Mouse (Mus musculus): Measurements from ENCODE around the gene Fam129c.

The Fam129c gene

GRCm38 (mm10) chr8:71597451-71597850, at the start of gene Fam129c:
Gene Fam129c (plus strand): TSS chr8:71597648.
- DNase-seq (ENCODE audit: low spot score), result no peak

GRCm38 (mm10) chr8:71550754-71551153, 46.7 kb upstream of the Fam129c start:
- no peak for DNase-seq (ENCODE audit: low spot score)

GRCm38 (mm10) chr8:71552770-71553169, 44.7 kb upstream of the Fam129c start:
- DNase-seq (ENCODE audit: low spot score), result no peak

- no peak for DNase-seq (ENCODE audit: low spot score)
Measured at GRCm38 (mm10) chr8:71554001-71554400, 43.4 kb upstream of the Fam129c start.

- DNase-seq (ENCODE audit: low spot score), result no peak
Measured at GRCm38 (mm10) chr8:71554644-71555043, 42.8 kb upstream of the Fam129c start.

- peak; percentile 55 for DNase-seq (ENCODE audit: low spot score)
Measured at GRCm38 (mm10) chr8:71558071-71558957, 39.1 kb upstream of the Fam129c start, which contains the start of gene Tmem221. Gene Tmem221 (minus strand): TSS chr8:71558871.

- DNase-seq (ENCODE audit: low spot score), result peak; percentile 84
Measured at GRCm38 (mm10) chr8:71558958-71559690, 38.3 kb upstream of the Fam129c start.

GRCm38 (mm10) chr8:71560071-71560470, 37.4 kb upstream of the Fam129c start:
- DNase-seq (ENCODE audit: low spot score), result no peak

- no peak for DNase-seq (ENCODE audit: low spot score)
Measured at GRCm38 (mm10) chr8:71560765-71561164, 36.7 kb upstream of the Fam129c start.

GRCm38 (mm10) chr8:71561401-71561800, 36.0 kb upstream of the Fam129c start:
- peak; percentile 66 for DNase-seq (ENCODE audit: low spot score)

GRCm38 (mm10) chr8:71562751-71563150, 34.7 kb upstream of the Fam129c start:
- peak; percentile 89 for DNase-seq (ENCODE audit: low spot score)

GRCm38 (mm10) chr8:71563992-71564391, 33.5 kb upstream of the Fam129c start:
- no peak for DNase-seq (ENCODE audit: low spot score)

- no peak for DNase-seq (ENCODE audit: low spot score)
Measured at GRCm38 (mm10) chr8:71566501-71566900, 30.9 kb upstream of the Fam129c start, which contains the start of gene Nxnl1. Gene Nxnl1 (minus strand): TSS chr8:71566601.

- no peak for DNase-seq (ENCODE audit: low spot score)
Measured at GRCm38 (mm10) chr8:71567587-71567986, 29.9 kb upstream of the Fam129c start.

GRCm38 (mm10) chr8:71568387-71568937, 29.0 kb upstream of the Fam129c start, which contains the start of gene Slc27a1:
Gene Slc27a1 (plus strand): TSS chr8:71568882.
- peak; percentile 91 for DNase-seq (ENCODE audit: low spot score)

- DNase-seq (ENCODE audit: low spot score), result no peak
Measured at GRCm38 (mm10) chr8:71568941-71569340, 28.5 kb upstream of the Fam129c start.

GRCm38 (mm10) chr8:71569366-71570290, 27.8 kb upstream of the Fam129c start:
- DNase-seq (ENCODE audit: low spot score), result peak; percentile 89

- peak; percentile 91 for DNase-seq (ENCODE audit: low spot score)
Measured at GRCm38 (mm10) chr8:71570291-71570954, 27.0 kb upstream of the Fam129c start.

GRCm38 (mm10) chr8:71572077-71572476, 25.4 kb upstream of the Fam129c start:
- DNase-seq (ENCODE audit: low spot score), result no peak

- peak; percentile 82 for DNase-seq (ENCODE audit: low spot score)
Measured at GRCm38 (mm10) chr8:71572847-71573633, 24.4 kb upstream of the Fam129c start.

Measured in ovary, postnatal 36 days (tissue).